Mouse (Mus musculus) erythroblast, embryonic 14.5 days (primary cell): ENCODE data around the gene Bbx.

ENCODE experiments used
- GATA1 ChIP-seq: IDR thresholded peaks from 2 replicates; pipeline ENCODE4 v1.6.1; 2012; ENCODE audit warnings: low read length, inconsistent platforms, mixed read lengths
- TAL1 ChIP-seq: IDR thresholded peaks from 3 replicates; pipeline ENCODE4 v1.6.1; 2012; ENCODE audit warnings: low read length, inconsistent platforms, mixed read lengths

DNA sequence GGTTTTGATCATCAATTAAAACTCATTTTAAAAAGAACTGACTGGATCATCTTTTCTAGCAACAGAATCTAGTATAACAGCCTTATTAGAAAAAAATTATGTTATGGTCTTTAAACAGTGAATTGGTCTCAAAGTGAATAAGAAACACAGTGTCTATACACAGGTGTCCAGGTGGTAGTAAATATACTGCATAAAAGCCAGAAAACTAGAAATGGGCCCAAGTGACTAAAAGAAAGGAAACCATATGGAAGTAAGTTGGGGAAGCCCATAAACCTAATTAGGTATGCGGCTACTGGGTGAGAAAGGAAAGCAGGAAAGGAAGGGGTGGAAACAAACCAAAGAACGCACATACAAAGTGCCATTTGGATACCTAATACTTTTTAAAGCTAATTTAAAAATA, 107.4 kb downstream of the Bbx start:
- no peak for TF ChIP-seq GATA1
- TF ChIP-seq TAL1: no peak
